Mouse (Mus musculus) CH12.LX (cell line): Measurements from ENCODE around the gene Cnn3. TPM values are rescaled to one million over a fixed set of nuclear protein-coding genes. Genes with fewer than 3 reads are reported as not detected.

Experiments
- DNase-seq: peaks from one replicate; pipeline ENCODE4 v3.0.0-alpha.2; 2013; ENCODE audit errors: extremely low read depth
- H3K27ac ChIP-seq: 2 replicates; pipeline ENCODE4 v1.5.1; 2012; ENCODE audit warnings: low read depth, mild to moderate bottlenecking, control low read depth, moderate library complexity; ENCODE audit not compliant: insufficient read depth
- H3K27me3 ChIP-seq: replicated peaks from 2 replicates; pipeline ENCODE3; 2012; ENCODE audit warnings: inconsistent platforms
- H3K36me3 ChIP-seq, 2 experiments: replicated peaks in 1 of 2; 2 replicates each; pipeline versions ENCODE3 to v1.6.1; 2012; ENCODE audit warnings: inconsistent platforms in 1 of 2, low read length in 1 of 2, mild to moderate bottlenecking in 1 of 2, mixed read lengths in 1 of 2, moderate library complexity in 1 of 2; ENCODE audit not compliant: control insufficient read depth in 1 of 2, insufficient read depth in 1 of 2
- H3K4me1 ChIP-seq, 2 experiments: 2 replicates each; pipeline ENCODE4 v1.6.1; 2012; ENCODE audit warnings: inconsistent platforms in 1 of 2, moderate library complexity in 1 of 2; ENCODE audit not compliant: insufficient read depth in 2 of 2, control insufficient read depth in 1 of 2
- H3K4me2 ChIP-seq: 2 replicates; pipeline ENCODE4 v1.6.1; 2012; ENCODE audit warnings: low read depth, mild to moderate bottlenecking, control low read depth; ENCODE audit not compliant: poor library complexity, insufficient read depth, severe bottlenecking
- H3K4me3 ChIP-seq, 3 experiments: fragments of 150-350 bp in 1 of 3; sonication (generic) in 1 of 3; replicated peaks in 1 of 3; 2 replicates each; pipeline versions ENCODE3 to v1.5.1; 2011 to 2012; ENCODE audit warnings: low read depth in 2 of 3, low read length in 2 of 3, mild to moderate bottlenecking in 2 of 3, moderate library complexity in 2 of 3, control low read depth in 1 of 3, improper control_type of control experiment in 1 of 3, inconsistent platforms in 1 of 3, mixed read lengths in 1 of 3; ENCODE audit not compliant: poor library complexity in 1 of 3
- H3K79me2 ChIP-seq: replicated peaks from 2 replicates; pipeline ENCODE4 v1.6.1; 2012; ENCODE audit warnings: mild to moderate bottlenecking, moderate library complexity; ENCODE audit not compliant: control insufficient read depth, poor library complexity, insufficient read depth, severe bottlenecking; ENCODE audit errors: extremely low read depth
- H3K9ac ChIP-seq: 2 replicates; pipeline ENCODE4 v1.6.1; 2012; ENCODE audit warnings: low read depth, mild to moderate bottlenecking, control low read depth, moderate library complexity; ENCODE audit not compliant: insufficient read depth
- H3K9me3 ChIP-seq: replicated peaks from 2 replicates; pipeline ENCODE3; 2012; ENCODE audit warnings: low read length, inconsistent platforms, mixed read lengths
- BHLHE40 ChIP-seq: IDR thresholded peaks from 2 replicates; pipeline ENCODE4 v1.6.1; 2011; ENCODE audit warnings: mild to moderate bottlenecking, low read depth, low read length, improper control_type of control experiment
- EP300 ChIP-seq: IDR thresholded peaks from 2 replicates; pipeline ENCODE4 v1.6.1; 2011; ENCODE audit warnings: low read length, improper control_type of control experiment
- IRF4 ChIP-seq: IDR thresholded peaks from 2 replicates; pipeline ENCODE4 v1.6.1; 2014; ENCODE audit warnings: low read depth, mild to moderate bottlenecking, inconsistent platforms, low read length, improper control_type of control experiment
- JUN ChIP-seq: IDR thresholded peaks from 2 replicates; pipeline ENCODE4 v1.6.1; 2011; ENCODE audit warnings: low read depth, mild to moderate bottlenecking, low read length, improper control_type of control experiment, moderate library complexity; ENCODE audit not compliant: insufficient read depth
- JUND ChIP-seq: conservative IDR thresholded peaks from 2 replicates; pipeline ENCODE4 v1.6.1; 2011; ENCODE audit warnings: low read depth, low read length, improper control_type of control experiment
- KAT2A ChIP-seq: IDR thresholded peaks from 2 replicates; pipeline ENCODE4 v1.6.1; 2012; ENCODE audit warnings: low read length, improper control_type of control experiment, inconsistent platforms; ENCODE audit not compliant: insufficient replicate concordance
- MAFK ChIP-seq: IDR thresholded peaks from 2 replicates; pipeline ENCODE4 v1.6.1; 2011; ENCODE audit warnings: low read length, improper control_type of control experiment; ENCODE audit not compliant: insufficient replicate concordance
- MAZ ChIP-seq: IDR thresholded peaks from 2 replicates; pipeline ENCODE4 v1.6.1; 2012; ENCODE audit warnings: low read depth, mild to moderate bottlenecking, inconsistent platforms, low read length, improper control_type of control experiment, moderate library complexity
- MEF2A ChIP-seq: IDR thresholded peaks from 2 replicates; pipeline ENCODE4 v1.6.1; 2014; ENCODE audit warnings: low read depth, mild to moderate bottlenecking, inconsistent platforms, low read length, improper control_type of control experiment, borderline replicate concordance
- NRF1 ChIP-seq: IDR thresholded peaks from 2 replicates; pipeline ENCODE4 v1.6.1; 2014; ENCODE audit warnings: low read depth, mild to moderate bottlenecking, inconsistent platforms, low read length, improper control_type of control experiment, moderate library complexity
- PAX5 ChIP-seq: IDR thresholded peaks from 2 replicates; pipeline ENCODE4 v1.6.1; 2012; ENCODE audit warnings: low read length, inconsistent platforms, mixed read lengths
- POLR2A ChIP-seq: IDR thresholded peaks from 2 replicates; pipeline ENCODE4 v1.6.1; 2011; ENCODE audit warnings: low read depth, mild to moderate bottlenecking, improper control_type of control experiment, low read length
- SMC3 ChIP-seq: IDR thresholded peaks from 2 replicates; pipeline ENCODE4 v1.6.1; 2011; ENCODE audit warnings: low read depth, low read length, improper control_type of control experiment
- TBP ChIP-seq: conservative IDR thresholded peaks from 2 replicates; pipeline ENCODE4 v1.6.1; 2011; ENCODE audit warnings: low read depth, low read length, improper control_type of control experiment
- UBTF ChIP-seq: IDR thresholded peaks from 2 replicates; pipeline ENCODE4 v1.6.1; 2012; ENCODE audit warnings: low read depth, mild to moderate bottlenecking, inconsistent platforms, low read length, improper control_type of control experiment, moderate library complexity
- USF1 ChIP-seq: IDR thresholded peaks from 2 replicates; pipeline ENCODE4 v1.6.1; 2014; ENCODE audit warnings: low read depth, mild to moderate bottlenecking, inconsistent platforms, low read length, improper control_type of control experiment
- ZKSCAN1 ChIP-seq: IDR thresholded peaks from 2 replicates; pipeline ENCODE4 v1.6.1; 2012; ENCODE audit warnings: low read depth, inconsistent platforms, low read length, improper control_type of control experiment, borderline replicate concordance
- ZMIZ1 ChIP-seq: IDR thresholded peaks from 2 replicates; pipeline ENCODE4 v1.6.1; 2012; ENCODE audit warnings: low read depth, mild to moderate bottlenecking, inconsistent platforms, low read length, improper control_type of control experiment
- ZNF384 ChIP-seq: IDR thresholded peaks from 2 replicates; pipeline ENCODE4 v1.6.1; 2012; ENCODE audit warnings: low read depth, low read length, improper control_type of control experiment, inconsistent platforms
- dilution Hi-C: fragments of 300-500 bp; cut with MboI; formaldehyde crosslinking; loops from 2 replicates; pipeline ENCODE4 v1.14.3; 2020; ENCODE audit warnings: low sequenced_read_pairs; ENCODE audit not compliant: extremely low pct_unique_long_range_greater_than_20kb, extremely low pct_ligation_motif_present
- in situ Hi-C: fragments of 300-500 bp; cut with MboI; formaldehyde crosslinking; loops from 3 replicates; pipeline ENCODE4 v1.14.3; 2019; ENCODE audit warnings: low sequenced_read_pairs, low pct_ligation_motif_present, low pct_unique_long_range_greater_than_20kb, mixed read lengths
- polyA plus RNA-seq: library from polyadenylated mRNA; unstranded; fragments of >175 nt; gene quantifications from 2 replicates; pipeline ENCODE4 v1.2.1, GENCODE M21; 2012; ENCODE audit warnings: low read depth; ENCODE audit not compliant: insufficient read length
- total RNA-seq, 2 experiments: library from RNA; depleted of rRNA; stranded (reverse); fragments of 300-350 nt in 1 of 2; fragments of >200 nt in 1 of 2; gene quantifications; 2 replicates each; pipeline ENCODE4 v1.2.3; 2012 to 2014

Gene Cnn3
- total and polyA plus RNA-seq, 3 experiments: 12.5 to 58.5 (median 46.4) TPM

GRCm38 (mm10) chr3:121460473-121461193 is 34.3 kb downstream of the Cnn3 start:
- H3K27ac ChIP-seq: no peak overlapping the region
- H3K27me3 ChIP-seq: no peaks in the 10 kb centered on the region
- peaks cover 0 to 7% of the 10 kb centered on the region in 2 experiments; a peak in 1 of 4 replicates for H3K4me1 ChIP-seq
- no peak overlapping the region for H3K4me2 ChIP-seq
- peaks cover 0 to 28% of the 10 kb centered on the region in 2 experiments for H3K36me3 ChIP-seq
- H3K4me3 ChIP-seq: no peak overlapping the region
- H3K79me2 ChIP-seq: no peaks in the 10 kb centered on the region
- H3K9ac ChIP-seq: no peak overlapping the region
- dilution Hi-C loops (no loop called here), in situ Hi-C loops (no loop called here)
- H3K9me3 ChIP-seq: no peaks in the 10 kb centered on the region
- DNase-seq: no peak
- TF ChIP-seq USF1 (no peak), SMC3 (no peak), JUN (no peak), MEF2A (no peak), UBTF (no peak), PAX5 (no peak), TBP (no peak), KAT2A (no peak), JUND (no peak), ZMIZ1 (no peak), IRF4 (no peak)

- Histone ChIP-seq H3K9me3 (no peaks in the 10 kb centered on the region), H3K36me3 (peaks cover 0 to 20% of the 10 kb centered on the region in 2 experiments), H3K27ac (no peak overlapping the region), H3K4me2 (no peak overlapping the region), H3K79me2 (no peaks in the 10 kb centered on the region), H3K9ac (no peak overlapping the region), H3K27me3 (no peaks in the 10 kb centered on the region), H3K4me3 (no peak overlapping the region), H3K4me1 (peaks cover 0 to 7% of the 10 kb centered on the region in 2 experiments; a peak in 1 of 4 replicates)
- no peak for TF ChIP-seq NRF1
- TF ChIP-seq SMC3: no peak
- no peak for TF ChIP-seq IRF4
- no peak for TF ChIP-seq MAZ
- TF ChIP-seq PAX5: no peak
- TF ChIP-seq UBTF: no peak
- no peak for TF ChIP-seq JUN
- no peak for TF ChIP-seq ZNF384
- TF ChIP-seq BHLHE40: no peak
- no peak for TF ChIP-seq EP300
- no peak for TF ChIP-seq POLR2A
- TF ChIP-seq ZKSCAN1: no peak
- TF ChIP-seq MAFK: no peak
- no peak for TF ChIP-seq USF1
- no peak for DNase-seq
- in situ Hi-C loops: no loop called here
- dilution Hi-C loops: no loop called here
These were observed 35.2 kb downstream of the Cnn3 start for GRCm38 (mm10) chr3:121461477-121461876.
